Mouse (Mus musculus): ENCODE results near the gene Gm27179.
"Not testable (repeated sequence)": the region's sequence is repeated elsewhere in the genome, so short reads cannot be mapped to it uniquely, and the experiment has no call there.

Gene Gm27179

DNA sequence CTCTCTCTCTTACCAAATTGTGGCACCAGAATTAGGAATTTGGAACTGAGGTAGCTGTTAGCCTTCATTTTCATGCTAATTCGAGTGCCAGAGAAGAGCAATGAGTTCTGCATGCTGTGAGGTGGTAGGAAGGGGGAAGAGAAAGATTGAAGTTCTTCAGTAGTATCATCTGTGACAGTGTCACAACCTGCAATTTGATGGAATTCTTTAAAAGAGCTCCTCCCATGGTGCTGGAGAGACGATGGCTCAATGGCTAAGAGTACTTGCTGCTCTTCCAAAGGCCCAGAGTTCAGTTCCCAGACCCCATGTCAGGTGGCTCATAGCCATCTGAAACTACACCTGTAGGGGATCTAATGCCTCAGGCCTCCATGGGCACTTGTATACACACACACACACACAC is at the start of gene Gm27179:
Gene Gm27179, minus strand, starts transcription at position 101 of the 400 bp plus-strand sequence.
- DNase-seq (ENCODE audit: low spot score in 2 of 2), result not testable (repeated sequence)

DNA sequence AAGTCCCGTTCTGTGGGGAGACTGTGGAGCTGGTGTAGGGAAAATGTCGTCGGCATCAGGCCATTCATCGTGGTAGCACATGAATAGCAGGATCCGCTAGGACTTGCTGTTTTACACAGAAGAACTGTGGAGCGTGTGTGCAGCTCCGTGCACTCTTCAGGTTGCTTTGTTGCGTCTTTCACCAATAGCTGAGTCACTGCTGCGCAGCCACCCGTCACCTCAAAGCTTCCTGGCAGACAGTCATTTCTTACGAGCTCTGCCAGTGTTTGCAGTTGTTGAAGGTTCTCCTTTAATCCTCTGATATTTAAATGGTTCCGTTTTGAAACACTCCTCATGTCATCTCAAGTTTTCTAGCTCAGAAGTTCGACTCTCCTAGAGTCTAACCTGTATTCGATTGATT is 45.2 kb upstream of the Gm27179 start:
- not testable (repeated sequence) for DNase-seq (ENCODE audit: low spot score in 2 of 2)

DNA sequence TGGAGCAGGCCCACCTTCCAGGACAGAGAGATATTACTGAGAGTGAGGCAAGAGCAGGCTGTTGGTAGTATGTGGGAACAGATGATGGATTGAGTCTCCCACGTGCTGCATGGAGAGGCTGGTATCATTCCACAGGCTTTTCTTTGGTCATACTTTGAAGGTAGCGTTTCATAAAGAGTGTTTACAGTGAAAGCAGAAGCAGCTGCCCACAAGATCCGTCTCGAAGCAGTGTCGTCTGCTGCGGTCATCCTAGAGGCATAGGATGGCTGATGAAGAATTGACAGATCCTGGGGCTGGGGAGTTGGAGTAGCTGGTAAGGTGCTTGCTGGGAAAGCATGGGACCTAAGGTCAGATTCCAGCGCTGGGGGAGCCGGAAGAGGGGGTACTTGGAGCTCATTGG is 44.5 kb upstream of the Gm27179 start:
- not testable (repeated sequence) for DNase-seq (ENCODE audit: low spot score in 2 of 2)

DNA sequence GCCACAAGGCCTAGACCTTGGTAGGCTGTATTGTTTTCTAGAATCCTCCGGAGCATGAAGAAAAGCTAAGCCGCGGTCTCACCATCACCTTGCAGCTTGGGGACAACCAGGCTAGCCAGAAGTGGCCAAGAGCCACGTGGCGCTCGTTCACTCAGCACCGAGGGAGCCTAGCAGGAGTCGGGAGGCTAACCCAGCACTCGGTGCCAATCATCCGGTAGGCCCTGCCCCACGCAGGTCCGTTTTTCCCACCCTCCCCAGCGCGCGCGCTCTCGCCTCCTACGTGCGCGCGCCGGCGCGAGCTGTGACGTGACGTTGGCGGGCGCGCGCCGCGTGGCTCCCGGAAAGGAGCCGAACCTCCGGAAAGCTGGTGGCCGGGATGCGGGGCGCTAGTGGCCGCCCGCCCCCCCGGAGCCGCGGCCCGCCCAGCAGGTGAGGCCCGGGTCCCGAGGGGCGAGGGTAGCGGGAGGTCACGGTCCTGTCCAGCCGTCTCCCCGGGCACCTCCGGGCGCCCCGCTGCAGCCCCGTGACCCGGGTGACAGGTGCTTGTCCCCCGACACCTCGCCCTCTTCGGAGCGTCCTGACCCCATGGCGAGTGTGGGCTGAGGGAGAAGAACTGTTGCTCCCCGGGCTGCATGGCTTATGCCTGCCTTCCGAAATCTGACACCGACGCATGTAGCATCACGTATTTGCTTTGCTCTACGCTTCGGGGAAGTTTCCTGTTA is 42.9 kb upstream of the Gm27179 start, which contains the start of gene Entpd4b:
Gene Entpd4b, plus strand, starts transcription at position 315 of the 722 bp plus-strand sequence.
- not testable (repeated sequence) for DNase-seq (ENCODE audit: low spot score in 2 of 2)

DNA sequence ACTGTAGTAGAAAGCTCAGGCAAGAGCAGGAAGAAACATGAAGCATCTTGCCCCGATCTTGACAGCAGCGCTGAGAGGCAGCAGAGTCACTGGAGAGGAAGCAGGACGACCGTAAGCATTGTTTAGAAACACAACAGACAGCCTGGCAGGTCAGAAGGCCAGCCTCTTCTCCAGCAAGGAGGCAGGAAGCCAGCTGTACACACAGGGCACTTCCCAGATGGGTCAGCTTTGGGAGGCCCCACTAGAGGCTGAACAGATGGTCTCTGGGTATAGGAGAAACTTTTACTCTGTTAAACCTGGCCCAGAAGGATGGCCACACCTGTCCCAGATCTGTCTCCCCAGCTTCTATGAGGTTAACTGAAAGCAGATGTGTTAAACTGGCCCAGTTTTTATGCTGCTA is 35.0 kb upstream of the Gm27179 start:
- not testable (repeated sequence) for DNase-seq (ENCODE audit: low spot score in 2 of 2)

DNA sequence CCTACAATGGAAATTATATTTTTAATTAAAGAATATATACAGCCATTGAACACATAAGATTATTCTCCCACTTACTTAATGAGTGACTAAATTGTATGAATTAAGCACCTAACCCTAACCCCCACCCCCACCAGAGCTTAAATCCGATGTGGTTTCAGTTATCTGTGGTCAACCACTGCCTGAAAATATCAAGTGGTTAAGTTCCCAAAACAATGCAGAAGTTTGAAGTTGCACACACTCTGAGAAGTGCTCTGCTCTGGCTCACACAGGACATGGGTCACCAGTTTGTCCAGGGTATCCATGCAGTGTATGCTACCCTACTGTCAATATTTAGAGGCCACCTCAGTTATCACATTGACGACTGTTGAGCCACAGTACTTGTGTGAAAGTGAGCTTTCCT is 32.7 kb upstream of the Gm27179 start:
- DNase-seq (ENCODE audit: low spot score in 2 of 2), result not testable (repeated sequence)

DNA sequence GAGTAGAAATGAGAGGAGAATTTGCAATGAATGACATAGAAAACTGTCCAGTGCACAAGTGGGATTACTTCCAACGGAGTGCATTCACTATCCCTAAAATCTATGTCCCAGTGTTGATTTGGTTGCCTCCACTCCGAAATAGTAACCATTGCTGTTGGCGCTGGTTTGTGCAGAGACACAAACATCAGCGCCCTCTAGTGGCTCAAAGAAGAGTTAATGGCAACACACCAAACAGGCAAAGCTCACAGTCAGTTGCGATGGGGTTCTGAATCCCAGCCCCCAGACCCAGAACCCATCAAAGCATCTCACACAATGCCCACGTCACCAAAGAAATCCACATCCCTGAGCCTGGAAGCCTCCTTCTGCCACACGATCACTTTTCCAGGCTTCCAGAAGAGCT is 31.7 kb upstream of the Gm27179 start:
- DNase-seq (ENCODE audit: low spot score in 2 of 2), result not testable (repeated sequence)

DNA sequence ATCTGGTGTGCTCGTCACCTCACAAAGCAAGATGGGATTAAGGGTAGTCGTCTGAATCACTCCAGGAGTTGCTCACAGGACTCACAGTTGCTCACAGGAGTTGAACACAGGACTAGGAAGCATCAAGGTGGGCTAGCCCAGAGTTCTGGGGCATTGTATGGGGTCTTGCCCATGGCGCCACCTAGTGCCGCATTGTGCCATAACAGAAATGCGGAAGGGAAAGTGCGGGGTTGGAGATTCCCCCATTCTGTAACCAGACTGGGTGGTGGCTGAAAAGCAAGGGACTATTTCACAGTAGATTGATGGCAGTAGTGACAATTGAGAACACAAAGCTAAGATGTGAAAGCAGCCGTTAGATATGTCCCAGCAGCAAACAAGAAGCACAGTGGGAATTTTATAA is 30.3 kb upstream of the Gm27179 start:
- not testable (repeated sequence) for DNase-seq (ENCODE audit: low spot score in 2 of 2)

DNA sequence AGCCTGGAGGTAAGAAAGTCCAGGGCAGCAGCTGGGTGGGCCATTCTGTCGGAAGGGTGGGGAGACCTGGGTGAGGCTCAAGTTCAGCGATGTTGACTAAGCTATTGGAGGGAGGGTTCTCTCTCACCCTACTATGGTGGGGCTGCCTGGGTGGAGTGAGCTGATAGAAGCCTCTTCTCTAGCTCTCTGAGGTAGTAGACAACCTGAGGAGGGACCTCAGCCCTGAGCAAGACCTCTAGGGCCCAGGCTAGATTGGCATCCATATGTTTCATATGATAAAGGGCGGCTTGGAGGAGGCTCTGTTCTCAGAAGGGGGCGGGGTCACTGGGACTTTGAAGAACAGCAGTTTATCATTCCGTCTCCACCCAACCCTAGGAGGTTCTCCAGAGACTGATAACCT is 27.8 kb upstream of the Gm27179 start:
- not testable (repeated sequence) for DNase-seq (ENCODE audit: low spot score in 2 of 2)

DNA sequence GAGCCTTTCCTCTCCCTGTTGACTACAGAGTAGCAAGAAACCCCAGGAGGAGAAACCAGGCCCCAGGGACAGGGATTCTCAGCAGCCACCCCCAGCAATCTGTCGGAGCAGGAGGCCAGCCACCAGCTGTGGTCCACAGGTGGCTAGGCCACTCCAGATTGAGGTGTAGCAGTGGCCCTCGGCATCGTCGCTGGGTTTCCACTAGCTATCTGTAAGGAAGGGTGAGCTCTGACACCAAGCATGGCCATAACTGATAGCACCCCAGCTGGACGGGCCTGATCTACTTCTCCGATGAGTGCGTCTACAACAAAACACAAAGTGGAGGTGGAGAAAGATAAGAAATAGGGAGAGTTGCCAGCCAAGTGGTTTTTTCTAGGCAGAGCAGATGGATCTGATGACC is 24.2 kb upstream of the Gm27179 start:
- not testable (repeated sequence) for DNase-seq (ENCODE audit: low spot score in 2 of 2)

DNA sequence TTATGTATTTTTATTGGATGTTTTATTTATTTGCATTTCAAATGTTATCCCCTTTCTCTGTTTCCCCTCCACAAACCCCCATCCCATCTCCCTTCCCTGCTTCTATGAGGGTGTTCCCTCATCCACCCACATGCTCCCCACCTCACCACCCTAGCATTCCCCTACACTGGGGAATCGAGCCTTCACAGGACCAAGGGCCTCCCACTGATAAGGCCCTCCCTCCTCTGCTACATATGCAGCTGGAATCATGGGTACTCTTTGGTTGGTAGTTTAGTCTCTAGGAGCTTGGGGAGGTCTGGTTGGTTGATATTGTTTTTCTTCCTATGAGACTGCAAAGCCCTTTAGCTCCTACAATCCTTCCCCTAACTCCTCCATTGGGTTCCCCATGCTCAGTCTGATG is 13.9 kb upstream of the Gm27179 start:
- not testable (repeated sequence) for DNase-seq (ENCODE audit: low spot score in 2 of 2)

DNA sequence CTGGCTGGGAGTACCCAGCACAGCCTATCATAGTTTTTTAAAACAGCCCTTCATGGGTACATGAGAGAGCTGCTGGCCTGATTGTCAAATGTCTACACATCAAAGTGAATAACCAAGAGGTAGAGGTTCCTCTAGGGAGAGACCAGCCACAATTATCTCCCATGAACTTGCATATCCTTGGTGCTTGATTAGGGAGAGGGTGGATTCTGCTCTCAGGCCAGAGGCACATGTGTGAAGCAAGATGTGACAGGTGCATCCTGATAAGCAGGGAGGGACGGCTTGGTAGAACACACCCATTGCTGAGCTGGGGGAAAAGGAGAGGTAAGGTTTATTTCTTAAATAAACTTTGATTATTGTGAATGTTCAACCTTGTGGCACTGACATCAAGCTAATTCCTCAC is 10.7 kb upstream of the Gm27179 start:
- DNase-seq (ENCODE audit: low spot score in 2 of 2), result not testable (repeated sequence)

DNA sequence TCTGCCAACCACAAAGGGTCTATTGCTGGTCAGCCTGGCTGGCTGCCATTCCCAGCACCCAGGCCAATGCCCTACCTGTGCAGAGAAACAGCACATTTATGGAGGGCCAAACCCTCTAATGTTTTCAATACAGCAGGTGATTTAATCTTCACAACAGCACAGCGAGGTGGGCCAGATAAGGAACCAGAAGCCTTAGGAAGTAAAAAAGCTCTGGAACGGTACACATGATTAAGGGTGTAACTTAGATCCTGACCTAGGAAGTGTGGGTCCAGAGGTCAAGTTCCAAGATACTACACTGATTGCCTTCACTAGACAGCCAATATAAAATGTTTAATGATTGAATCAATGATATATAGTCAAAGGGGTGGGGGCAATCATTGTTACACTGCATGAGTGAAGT is 8.5 kb upstream of the Gm27179 start:
- not testable (repeated sequence) for DNase-seq (ENCODE audit: low spot score in 2 of 2)

DNA sequence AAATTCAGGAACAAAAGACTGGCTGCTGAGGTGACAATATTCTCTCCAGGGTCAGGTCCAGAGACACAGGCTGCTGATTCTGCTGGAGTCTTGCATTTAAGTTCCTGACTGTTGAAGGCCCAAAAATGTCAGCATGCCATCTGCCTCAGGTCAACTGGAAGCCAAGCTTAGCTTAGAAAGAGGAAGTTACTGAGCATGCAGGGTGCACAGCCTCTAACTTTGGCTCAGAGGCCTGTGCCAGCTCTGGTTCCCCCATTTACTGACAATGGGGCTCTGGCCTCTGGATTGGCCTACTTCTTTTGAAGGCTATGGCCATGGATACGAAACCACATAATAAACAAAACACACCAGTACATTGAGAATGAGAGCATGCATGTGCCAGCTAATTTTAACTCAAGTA is 5.3 kb downstream of the Gm27179 start:
- not testable (repeated sequence) for DNase-seq (ENCODE audit: low spot score in 2 of 2)

DNA sequence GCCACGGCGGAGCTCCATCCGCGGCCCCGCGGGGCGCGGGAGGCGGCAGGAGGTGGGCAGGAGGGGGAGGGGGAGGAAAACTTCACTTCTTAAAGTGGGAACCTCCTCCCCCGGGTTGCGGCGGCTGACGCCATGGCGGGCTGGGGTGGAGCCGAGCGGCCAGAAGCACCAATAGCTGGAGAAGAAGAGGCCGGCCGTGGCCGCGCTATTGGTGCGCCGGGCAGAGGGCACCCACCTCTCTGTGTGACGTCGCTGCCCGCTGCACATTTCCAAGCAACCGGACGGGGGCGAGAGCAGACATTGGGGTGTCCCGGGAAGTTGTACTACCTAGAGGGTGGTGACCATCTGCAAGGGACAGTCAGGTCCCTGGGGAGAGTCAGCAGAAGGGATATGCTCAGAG is 9.2 kb downstream of the Gm27179 start, which contains the start of gene Gm16867:
Gene Gm16867, minus strand, starts transcription at position 189 of the 400 bp plus-strand sequence.
- DNase-seq (ENCODE audit: low spot score in 2 of 2), result not testable (repeated sequence)

DNA sequence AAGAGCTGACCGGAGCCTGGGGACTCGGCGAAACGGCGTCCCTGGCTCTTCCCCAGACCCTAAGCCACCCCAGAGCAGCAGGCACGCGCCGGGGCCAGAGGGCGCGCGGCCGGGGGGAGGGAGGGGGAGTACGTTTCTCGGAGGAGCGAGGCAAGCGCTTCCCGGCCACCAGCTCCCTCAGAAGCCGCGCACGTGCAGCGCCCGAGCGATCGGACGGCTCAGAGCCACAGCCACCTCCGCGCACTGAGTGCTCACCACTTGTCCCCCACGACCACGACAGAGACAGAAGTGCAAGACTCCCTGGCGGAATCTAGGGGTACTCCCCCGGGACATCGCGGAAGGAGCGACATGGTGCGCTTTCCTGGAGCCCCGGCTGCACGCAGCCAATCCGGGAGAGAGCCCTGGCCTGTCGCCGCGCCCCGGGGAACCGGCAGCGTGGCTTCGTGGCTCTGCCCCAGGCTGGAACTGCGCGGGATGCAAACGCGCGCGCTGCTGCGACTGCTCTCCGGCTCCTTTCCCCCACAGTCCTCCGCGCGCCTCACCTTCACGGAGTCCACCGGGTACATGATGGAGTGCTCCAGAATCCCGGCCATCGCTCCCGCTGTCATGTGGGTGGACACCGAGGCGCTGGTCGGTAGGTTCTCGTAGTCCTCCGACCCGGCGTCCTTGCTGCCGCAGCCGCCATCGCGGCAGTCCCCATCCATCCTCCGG is 9.8 kb downstream of the Gm27179 start:
- not testable (repeated sequence) for DNase-seq (ENCODE audit: low spot score in 2 of 2)

DNA sequence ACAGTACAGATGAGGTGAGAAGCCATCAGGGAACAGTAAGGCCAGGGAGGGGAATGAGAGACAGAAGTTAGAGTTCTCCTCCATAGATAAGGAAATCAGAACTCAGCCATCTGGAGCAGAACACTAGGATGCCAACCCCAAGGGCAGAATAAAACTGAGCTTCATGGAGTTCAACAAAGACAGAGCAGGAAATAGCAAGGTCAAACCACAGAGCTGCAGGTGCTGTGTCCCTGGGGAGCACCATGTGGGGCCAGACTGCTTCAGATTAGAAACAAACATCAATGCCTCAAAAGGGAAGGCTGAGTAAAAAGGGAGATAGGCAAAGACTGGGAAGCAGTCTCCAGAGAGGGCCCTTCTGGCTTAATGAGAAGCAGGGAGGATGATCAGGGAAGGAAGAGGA is 16.1 kb downstream of the Gm27179 start:
- not testable (repeated sequence) for DNase-seq (ENCODE audit: low spot score in 2 of 2)

DNA sequence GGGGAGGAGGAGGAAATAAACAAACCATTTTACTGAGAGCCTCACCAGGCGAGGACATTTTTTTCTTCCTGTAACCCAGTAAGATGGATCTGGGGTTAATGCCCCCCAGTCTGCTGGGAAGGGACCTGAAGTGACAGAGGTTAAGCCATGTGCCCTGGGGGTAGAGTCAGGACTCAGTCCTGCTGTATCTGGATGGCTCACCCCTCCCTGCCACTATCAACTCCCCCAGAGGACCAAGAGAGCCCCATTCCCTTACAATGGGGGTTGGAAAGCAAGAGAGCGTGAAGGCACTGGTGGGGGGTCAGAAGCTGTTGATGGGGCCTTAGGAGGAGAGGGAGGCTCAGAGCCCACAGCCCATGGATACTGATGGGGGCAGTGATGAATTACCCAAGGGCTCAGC is 17.4 kb downstream of the Gm27179 start:
- DNase-seq (ENCODE audit: low spot score in 2 of 2), result not testable (repeated sequence)

DNA sequence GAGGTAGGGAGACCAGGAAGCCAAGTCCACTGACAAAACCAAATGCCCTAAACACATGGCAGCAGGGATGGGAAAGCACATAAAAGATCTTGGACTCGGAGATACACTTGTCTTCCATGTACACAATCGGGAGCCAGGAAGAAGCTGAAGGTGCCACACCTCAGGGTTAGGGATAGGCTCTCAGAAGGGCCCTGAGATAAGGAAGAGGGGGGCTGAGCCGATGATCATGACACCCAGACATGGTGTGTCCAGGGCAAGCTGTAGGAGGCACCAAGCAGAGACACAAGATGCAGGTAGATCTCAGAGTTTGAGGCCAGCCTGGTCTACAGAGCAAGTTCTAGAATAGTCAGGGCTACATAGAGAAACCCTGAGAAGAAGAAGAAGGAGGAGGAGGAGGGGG is 17.8 kb downstream of the Gm27179 start:
- not testable (repeated sequence) for DNase-seq (ENCODE audit: low spot score in 2 of 2)

DNA sequence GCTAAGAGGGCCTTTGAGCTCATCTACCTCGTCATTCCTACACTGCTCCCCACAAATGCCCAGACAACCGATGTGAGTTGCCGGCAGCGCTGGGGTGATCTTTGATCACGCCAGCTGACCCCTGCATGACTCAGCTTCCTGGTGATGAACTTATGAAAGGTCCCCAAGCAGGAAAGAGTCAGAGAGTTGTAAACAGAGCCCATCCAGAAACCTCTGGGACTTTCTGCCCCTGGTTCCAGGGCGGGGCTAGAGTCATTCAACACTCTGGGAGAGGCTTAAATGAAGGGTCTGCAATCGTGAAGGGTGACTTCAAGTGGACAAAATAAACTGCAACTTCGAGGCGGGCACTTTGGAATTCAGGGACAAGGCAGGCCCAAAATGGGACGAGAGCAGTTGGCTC is 24.3 kb downstream of the Gm27179 start:
- not testable (repeated sequence) for DNase-seq (ENCODE audit: low spot score in 2 of 2)

DNA sequence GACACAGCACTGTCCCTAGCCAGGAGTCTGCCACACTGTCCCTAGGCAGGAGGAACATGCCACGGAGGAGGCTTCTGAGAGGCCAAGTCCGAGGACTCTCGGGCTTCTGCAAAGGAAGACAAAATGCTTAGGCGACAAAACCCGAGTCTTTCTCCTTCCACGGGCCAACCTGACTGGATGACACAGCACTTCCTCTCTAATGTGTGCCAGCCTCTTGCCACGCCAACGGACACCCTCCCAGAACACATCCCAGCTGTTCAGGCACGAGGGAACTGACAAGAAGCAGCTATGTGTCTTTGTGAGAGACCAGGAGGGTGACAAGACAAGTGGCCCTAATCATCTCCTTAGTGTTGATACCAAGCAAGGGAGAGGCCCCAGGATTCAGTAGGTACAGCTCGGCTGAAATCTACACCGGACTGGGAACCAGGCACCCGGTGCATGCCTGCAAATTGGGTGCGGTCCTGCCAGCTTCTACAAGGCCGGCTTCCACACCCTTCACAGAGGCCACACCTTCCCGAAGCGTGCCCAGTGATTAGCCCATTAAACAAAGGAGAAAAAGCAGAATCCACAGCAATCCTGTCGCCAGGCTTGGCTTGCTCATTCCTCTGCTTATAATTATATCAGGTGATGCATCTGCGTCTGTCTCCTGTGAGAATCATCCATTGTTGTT is 26.7 kb downstream of the Gm27179 start:
- DNase-seq (ENCODE audit: low spot score in 2 of 2), result not testable (repeated sequence)

DNA sequence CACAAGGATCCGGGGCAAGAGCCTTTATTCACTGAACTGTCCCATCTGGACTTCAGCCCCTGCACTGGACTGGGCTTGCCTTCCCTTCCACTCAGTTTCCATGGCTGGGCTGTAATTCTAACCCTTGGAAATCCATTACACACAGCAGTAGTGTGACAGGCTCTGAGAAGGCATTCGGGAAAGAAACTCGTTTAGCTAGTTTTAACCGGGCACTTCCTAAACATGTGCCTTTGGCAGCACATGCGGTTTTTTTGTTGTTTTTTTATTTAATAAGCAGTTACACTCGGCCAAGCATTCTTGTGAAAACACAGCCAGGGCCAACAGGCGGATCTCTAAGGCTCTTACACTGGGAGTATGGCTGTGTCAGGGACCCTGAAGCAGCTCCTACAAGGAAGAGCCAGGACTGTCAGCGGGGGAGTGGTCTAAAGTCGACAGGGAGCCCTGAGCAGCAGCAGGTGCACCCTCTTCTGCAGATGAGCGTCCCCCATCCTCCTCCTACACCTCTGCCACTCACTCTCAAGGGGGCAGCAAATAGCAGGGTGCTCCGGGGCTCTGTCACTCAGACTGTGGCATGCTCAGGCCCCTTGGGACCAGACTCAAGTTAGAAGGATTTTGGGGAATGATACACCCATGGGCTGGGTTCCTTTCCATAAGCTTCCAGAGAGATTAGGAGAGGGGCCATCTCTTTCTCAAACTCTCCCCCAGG is 38.3 kb downstream of the Gm27179 start:
- DNase-seq (ENCODE audit: low spot score in 2 of 2), result not testable (repeated sequence)
